Mouse (Mus musculus) liver, embryonic 16.5 days (tissue): ENCODE data around the gene Clstn2. TPM values are rescaled to one million over a fixed set of nuclear protein-coding genes. Genes with fewer than 3 reads are reported as not detected.

Source experiments
- ATAC-seq: fragments of 200-750 bp; cut with Nextera tagmentation; 2 replicates; pipeline ENCODE4 v1.8.0; 2017; ENCODE audit warnings: low read depth, mild to moderate bottlenecking, moderate number of reproducible peaks, moderate library complexity
- H3K27ac ChIP-seq: fragments of 300-500 bp; sonication (generic); 2 replicates; pipeline ENCODE4 v1.5.1; 2014; ENCODE audit warnings: mild to moderate bottlenecking, low read length
- H3K27me3 ChIP-seq: fragments of 300-500 bp; sonication (generic); 2 replicates; pipeline ENCODE4 v1.6.1; 2014; ENCODE audit warnings: low read depth, low read length, mixed read lengths; ENCODE audit not compliant: control insufficient read depth, insufficient read depth
- H3K36me3 ChIP-seq: fragments of 300-500 bp; sonication (generic); 2 replicates; pipeline ENCODE4 v1.6.1; 2014; ENCODE audit warnings: mild to moderate bottlenecking; ENCODE audit not compliant: control insufficient read depth, insufficient read depth
- H3K4me1 ChIP-seq: fragments of 300-500 bp; sonication (generic); 2 replicates; pipeline ENCODE4 v1.6.1; 2014; ENCODE audit warnings: low read depth, low read length, mixed read lengths; ENCODE audit not compliant: control insufficient read depth
- H3K4me2 ChIP-seq: fragments of 300-500 bp; sonication (generic); 2 replicates; pipeline ENCODE4 v1.6.1; 2014; ENCODE audit warnings: low read depth, low read length, mixed read lengths
- H3K4me3 ChIP-seq: fragments of 300-500 bp; sonication (generic); 2 replicates; pipeline ENCODE4 v1.5.1; 2014; ENCODE audit warnings: low read depth, mild to moderate bottlenecking, low read length
- H3K9ac ChIP-seq: fragments of 300-500 bp; sonication (generic); 2 replicates; pipeline ENCODE4 v1.6.1; 2014; ENCODE audit warnings: low read depth, low read length
- H3K9me3 ChIP-seq: fragments of 300-500 bp; sonication (generic); replicated peaks from 2 replicates; pipeline ENCODE4 v1.6.1; 2016; ENCODE audit warnings: low read length; ENCODE audit not compliant: control insufficient read depth
- WGBS: fragments of 180-500 bp; shearing (Covaris S2); extraction: QIAGEN DNeasy Blood & Tissue Kit; methylation state at CpG from one replicate; pipeline ENCODE4 v1.1.7; 2014; ENCODE audit not compliant: insufficient replicate concordance; 5-methylcytosine and 5-hydroxymethylcytosine counted together
- polyA plus RNA-seq: library from polyadenylated mRNA; unstranded; fragments of >200 nt; fragmentation: Nextera tagmentation; extraction: Ambion mirVana; gene quantifications from 2 replicates; pipeline ENCODE4 v1.2.1, GENCODE M21; 2015

Clstn2 gene
- polyA plus RNA-seq, 1 experiment from 2014 or later, result 0.02 TPM

- H3K4me3 ChIP-seq, result no peak overlapping the region
- WGBS, result 64% methylated on average over 4 of the region's 4 CpGs
- no peak for ATAC-seq
- H3K9me3 ChIP-seq, result no peaks in the 10 kb centered on the region
- H3K4me2 ChIP-seq, result no peak overlapping the region
- no peak overlapping the region for H3K27ac ChIP-seq
- H3K27me3 ChIP-seq, result no peaks in the 10 kb centered on the region
- H3K9ac ChIP-seq, result no peak overlapping the region
- H3K4me1 ChIP-seq, result no peaks in the 10 kb centered on the region
- H3K36me3 ChIP-seq, result no peaks in the 10 kb centered on the region
Observed at GRCm38 (mm10) chr9:97686826-97687425, 346.1 kb downstream of the Clstn2 start.

- no peaks in the 10 kb centered on the region for H3K27me3 ChIP-seq
- H3K4me3 ChIP-seq, result no peak overlapping the region
- no peak for ATAC-seq
- no peaks in the 10 kb centered on the region for H3K36me3 ChIP-seq
- no peak overlapping the region for H3K9ac ChIP-seq
- whole genome bisulfite sequencing, result 67% methylated on average over 4 of the region's 4 CpGs
- no peaks in the 10 kb centered on the region for H3K9me3 ChIP-seq
- no peak overlapping the region for H3K27ac ChIP-seq
- H3K4me2 ChIP-seq, result no peak overlapping the region
- H3K4me1 ChIP-seq, result no peaks in the 10 kb centered on the region
Observed at GRCm38 (mm10) chr9:97685664-97686063, 347.3 kb downstream of the Clstn2 start.

GRCm38 (mm10) chr9:97679878-97680277 is 353.1 kb downstream of the Clstn2 start:
- H3K36me3 ChIP-seq, result no peaks in the 10 kb centered on the region
- ATAC-seq, result no peak
- no peak overlapping the region for H3K27ac ChIP-seq
- H3K9me3 ChIP-seq, result no peaks in the 10 kb centered on the region
- H3K4me2 ChIP-seq, result no peak overlapping the region
- no peaks in the 10 kb centered on the region for H3K27me3 ChIP-seq
- no peak overlapping the region for H3K4me3 ChIP-seq
- H3K4me1 ChIP-seq, result no peaks in the 10 kb centered on the region
- no peak overlapping the region for H3K9ac ChIP-seq

GRCm38 (mm10) chr9:97679106-97679505 is 353.9 kb downstream of the Clstn2 start:
- ATAC-seq, result no peak
- no peaks in the 10 kb centered on the region for H3K9me3 ChIP-seq
- no peaks in the 10 kb centered on the region for H3K36me3 ChIP-seq
- H3K27ac ChIP-seq, result no peak overlapping the region
- H3K4me1 ChIP-seq, result no peaks in the 10 kb centered on the region
- H3K4me2 ChIP-seq, result no peak overlapping the region
- 47% methylated on average over 4 of the region's 4 CpGs for WGBS
- H3K9ac ChIP-seq, result no peak overlapping the region
- H3K27me3 ChIP-seq, result no peaks in the 10 kb centered on the region
- no peak overlapping the region for H3K4me3 ChIP-seq

- Histone ChIP-seq H3K36me3 (no peaks in the 10 kb centered on the region), H3K4me3 (no peak overlapping the region), H3K9me3 (no peaks in the 10 kb centered on the region), H3K4me1 (no peaks in the 10 kb centered on the region), H3K4me2 (no peak overlapping the region), H3K27me3 (no peaks in the 10 kb centered on the region), H3K27ac (no peak overlapping the region), H3K9ac (no peak overlapping the region)
- no peak for ATAC-seq
- WGBS, result 38% methylated on average over 3 of the region's 3 CpGs
Observed at GRCm38 (mm10) chr9:97677075-97677474, 355.9 kb downstream of the Clstn2 start.

GRCm38 (mm10) chr9:97672681-97673080 is 360.3 kb downstream of the Clstn2 start:
- H3K4me1 ChIP-seq, result no peaks in the 10 kb centered on the region
- WGBS, result 45% methylated on average over 5 of the region's 5 CpGs
- H3K4me2 ChIP-seq, result no peak overlapping the region
- no peaks in the 10 kb centered on the region for H3K36me3 ChIP-seq
- H3K9ac ChIP-seq, result no peak overlapping the region
- H3K9me3 ChIP-seq, result no peaks in the 10 kb centered on the region
- no peak for ATAC-seq
- no peak overlapping the region for H3K4me3 ChIP-seq
- no peak overlapping the region for H3K27ac ChIP-seq
- H3K27me3 ChIP-seq, result no peaks in the 10 kb centered on the region

GRCm38 (mm10) chr9:97672224-97672623 is 360.8 kb downstream of the Clstn2 start:
- Histone ChIP-seq H3K4me2 (no peak overlapping the region), H3K27ac (no peak overlapping the region), H3K4me3 (no peak overlapping the region), H3K27me3 (no peaks in the 10 kb centered on the region), H3K9me3 (no peaks in the 10 kb centered on the region), H3K36me3 (no peaks in the 10 kb centered on the region), H3K9ac (no peak overlapping the region), H3K4me1 (no peaks in the 10 kb centered on the region)
- 19% methylated on average over 1 of the region's 1 CpGs for WGBS
- no peak for ATAC-seq

GRCm38 (mm10) chr9:97670666-97671065 is 362.3 kb downstream of the Clstn2 start:
- no peak overlapping the region for H3K27ac ChIP-seq
- no peaks in the 10 kb centered on the region for H3K36me3 ChIP-seq
- no peak for ATAC-seq
- H3K27me3 ChIP-seq, result no peaks in the 10 kb centered on the region
- H3K9ac ChIP-seq, result no peak overlapping the region
- H3K4me3 ChIP-seq, result no peak overlapping the region
- no peak overlapping the region for H3K4me2 ChIP-seq
- 71% methylated on average over 8 of the region's 8 CpGs for WGBS
- no peaks in the 10 kb centered on the region for H3K4me1 ChIP-seq
- H3K9me3 ChIP-seq, result no peaks in the 10 kb centered on the region

GRCm38 (mm10) chr9:97660989-97661388 is 372.0 kb downstream of the Clstn2 start:
- 65% methylated on average over 4 of the region's 4 CpGs for WGBS
- Histone ChIP-seq H3K27me3 (no peaks in the 10 kb centered on the region), H3K4me2 (no peak overlapping the region), H3K9me3 (no peaks in the 10 kb centered on the region), H3K36me3 (no peaks in the 10 kb centered on the region), H3K27ac (no peak overlapping the region), H3K9ac (no peak overlapping the region), H3K4me1 (no peaks in the 10 kb centered on the region), H3K4me3 (no peak overlapping the region)
- no peak for ATAC-seq
